Mouse (Mus musculus): ENCODE results near the gene Alk. TPM values are rescaled to one million over a fixed set of nuclear protein-coding genes. Genes with fewer than 3 reads are reported as not detected.

Gene Alk
- total RNA-seq, 2 experiments from 2014 or later = 6.2 to 9.4 TPM

- DNase-seq (ENCODE audit: low spot score in 2 of 2) = peak; percentile 31 to 66
- intact Hi-C loops (cut with DNase I) = no loop called here
Observed at GRCm38 (mm10) chr17:71962746-71963145, 641.7 kb downstream of the Alk start.

DNA sequence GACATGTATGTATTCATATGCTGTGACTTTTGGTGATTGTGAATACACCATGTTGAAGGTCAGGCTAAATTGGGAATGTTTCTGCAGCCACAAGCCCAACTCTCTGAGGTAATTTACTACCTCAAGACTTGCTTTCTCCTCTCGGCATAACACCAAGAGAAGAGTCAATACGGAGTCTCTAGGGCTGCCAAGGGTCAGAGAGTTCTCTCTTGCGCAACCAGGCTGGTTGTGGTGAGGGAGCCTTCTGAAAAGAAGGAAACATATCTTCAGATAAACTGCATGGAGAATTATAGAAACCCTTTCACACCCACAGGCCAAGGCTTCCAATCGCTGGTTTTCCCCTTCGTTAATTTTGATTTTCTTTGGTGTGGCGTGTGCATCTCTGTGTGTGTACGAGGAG is 649.4 kb downstream of the Alk start:
- no peak for DNase-seq (ENCODE audit: low spot score in 2 of 2)
- intact Hi-C loops (cut with DNase I) = loop anchor here (5.0 kb wide), 1 partner anchor 293 kb away; no protein-coding TSS in a partner anchor

DNA sequence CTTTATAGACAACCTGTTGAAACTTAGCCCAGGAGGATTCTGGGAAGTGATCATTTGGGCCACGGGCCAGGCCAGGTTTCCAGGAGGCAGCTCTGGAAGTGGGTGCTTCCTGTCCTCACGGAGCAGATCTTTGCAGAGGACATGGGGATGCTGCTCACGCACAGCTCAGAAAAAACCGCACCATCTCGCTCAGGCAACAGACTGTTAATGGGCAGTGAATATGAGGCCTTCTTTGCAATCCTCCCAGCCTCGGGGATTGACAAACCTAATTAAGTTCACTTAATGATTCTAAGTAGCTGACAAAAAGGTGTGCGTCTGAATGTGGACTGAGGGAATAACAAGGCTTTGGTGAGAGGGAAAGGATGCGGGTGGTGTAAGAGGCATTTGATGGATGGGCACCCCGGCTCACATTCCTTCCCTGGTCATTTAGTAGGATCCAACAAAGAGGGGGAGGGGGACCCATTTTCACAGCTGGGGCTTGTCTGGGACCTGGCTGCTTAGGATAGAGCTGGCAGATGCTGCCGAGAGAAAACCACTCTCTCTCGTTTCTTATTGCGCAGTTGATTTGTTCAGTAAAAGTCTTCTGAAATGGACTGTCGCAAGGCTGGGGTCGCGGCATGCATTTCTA is 650.1 kb downstream of the Alk start:
- intact Hi-C loops (cut with DNase I) = no loop called here

DNA sequence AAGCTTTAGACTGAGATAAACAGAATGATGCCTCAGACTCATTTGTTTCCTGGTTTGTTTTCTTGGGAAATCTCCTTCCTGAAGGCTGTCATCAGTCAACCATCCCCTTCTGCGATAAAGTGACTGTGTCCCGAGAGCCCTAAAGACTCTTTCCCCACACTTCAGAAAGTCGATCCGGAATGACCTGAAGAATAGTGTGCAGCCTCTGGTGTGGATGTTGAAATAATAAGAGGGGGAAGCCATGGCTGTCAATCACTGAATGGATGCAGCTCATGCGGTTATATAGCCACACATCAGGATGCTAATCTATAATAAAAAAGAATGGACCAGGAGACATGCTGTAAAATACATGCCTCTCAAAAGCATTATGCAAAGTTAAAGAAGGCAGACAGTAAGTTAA is 653.5 kb downstream of the Alk start:
- intact Hi-C loops (cut with DNase I) = no loop called here
- no peak for DNase-seq (ENCODE audit: low spot score in 2 of 2)

More for the DNA sequence above, 650.1 kb downstream of the Alk start:
- no peak for DNase-seq (ENCODE audit: low spot score in 2 of 2)

DNA sequence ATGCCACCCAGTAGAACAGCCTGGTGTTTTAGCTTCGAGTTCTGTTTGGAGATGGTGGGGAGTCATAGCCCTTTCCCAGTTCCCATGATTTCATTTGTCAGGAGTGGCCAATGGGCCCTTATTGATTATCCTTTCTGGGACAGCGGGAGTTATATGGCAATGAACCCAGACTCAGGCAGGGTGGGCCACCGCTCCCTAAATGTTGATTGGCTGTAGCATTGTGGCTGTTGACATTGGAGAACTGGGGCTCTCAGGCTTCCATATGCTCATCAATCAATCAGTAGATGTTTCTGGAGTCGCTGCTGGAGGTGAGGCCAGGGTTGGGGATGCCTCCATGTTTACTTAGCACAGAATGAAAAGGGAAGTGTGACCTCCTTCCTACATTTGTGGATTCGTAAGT is 655.7 kb downstream of the Alk start:
- intact Hi-C loops (cut with DNase I) = no loop called here
- DNase-seq (ENCODE audit: low spot score in 2 of 2) = no peak

- no peak for DNase-seq (ENCODE audit: low spot score in 2 of 2)
- intact Hi-C loops (cut with DNase I) = no loop called here
Observed at GRCm38 (mm10) chr17:71947452-71947851, 657.0 kb downstream of the Alk start.

GRCm38 (mm10) chr17:71944020-71944419 is 660.4 kb downstream of the Alk start:
- DNase-seq (ENCODE audit: low spot score in 2 of 2) = no peak
- intact Hi-C loops (cut with DNase I) = no loop called here

DNA sequence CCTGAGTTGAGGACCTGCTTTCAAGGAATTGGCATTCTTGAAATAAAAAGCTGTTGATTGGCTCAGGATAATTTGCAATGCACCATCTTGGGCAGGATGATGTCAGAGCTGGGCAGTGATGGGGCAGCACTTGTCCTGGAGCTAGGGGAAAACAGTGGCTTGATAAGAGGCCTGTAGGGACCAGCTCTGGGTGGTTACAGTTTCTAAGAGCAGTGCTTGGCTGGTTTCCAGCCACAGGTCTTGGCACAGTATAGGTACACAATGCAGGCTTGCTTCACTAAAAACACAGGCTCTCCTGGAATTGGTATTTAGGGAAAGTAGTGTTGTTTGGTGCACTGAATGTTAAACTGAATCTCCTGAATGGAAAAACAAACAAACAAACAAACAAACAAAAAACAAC is 662.4 kb downstream of the Alk start:
- intact Hi-C loops (cut with DNase I) = no loop called here
- no peak for DNase-seq (ENCODE audit: low spot score in 2 of 2)

DNA sequence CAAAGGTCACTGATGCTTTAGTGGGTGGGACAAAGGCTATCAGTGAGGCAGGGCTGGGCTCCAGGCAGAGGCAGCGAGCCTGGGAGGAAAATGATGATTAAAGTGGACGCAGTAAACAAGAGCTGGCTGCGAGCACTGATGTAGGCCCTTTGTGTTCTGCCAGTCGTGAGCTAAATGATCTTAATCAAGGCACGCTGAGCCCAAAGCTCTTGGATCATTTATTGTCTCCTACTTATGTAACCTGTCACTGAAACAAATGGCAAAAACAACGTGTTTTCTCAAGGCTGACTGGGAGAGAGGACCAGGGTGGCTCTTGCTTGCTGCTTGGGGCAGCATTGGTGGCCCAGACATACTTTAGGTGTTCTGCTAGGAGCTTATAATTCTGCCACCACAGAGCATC is 663.0 kb downstream of the Alk start:
- intact Hi-C loops (cut with DNase I) = no loop called here
- no peak for DNase-seq (ENCODE audit: low spot score in 2 of 2)

GRCm38 (mm10) chr17:71936681-71937080 is 667.7 kb downstream of the Alk start:
- intact Hi-C loops (cut with DNase I) = no loop called here
- DNase-seq (ENCODE audit: low spot score in 2 of 2) = no peak

GRCm38 (mm10) chr17:71935837-71936236 is 668.6 kb downstream of the Alk start:
- intact Hi-C loops (cut with DNase I) = no loop called here
- no peak for DNase-seq (ENCODE audit: low spot score in 2 of 2)

DNA sequence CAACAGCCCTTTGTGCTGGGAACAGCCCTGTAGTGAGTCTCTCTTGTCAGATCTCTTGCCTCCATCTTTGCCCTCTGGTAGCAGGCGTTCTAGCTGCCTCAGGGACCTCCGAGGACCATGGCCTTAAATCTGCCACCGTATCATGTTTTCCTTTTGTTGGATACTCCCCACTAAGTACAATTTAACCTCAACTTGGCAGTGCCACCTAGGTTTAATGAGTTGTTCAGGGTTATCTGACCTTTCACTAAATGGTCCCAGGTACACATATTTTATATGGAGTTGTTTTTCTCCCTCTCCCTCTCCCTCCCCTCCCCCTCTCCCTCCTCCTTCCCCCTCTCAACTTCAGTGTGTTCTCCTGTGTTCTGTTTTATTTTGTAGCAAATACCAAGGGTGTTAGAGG is 669.1 kb downstream of the Alk start:
- intact Hi-C loops (cut with DNase I) = no loop called here
- DNase-seq (ENCODE audit: low spot score in 2 of 2) = no peak

DNA sequence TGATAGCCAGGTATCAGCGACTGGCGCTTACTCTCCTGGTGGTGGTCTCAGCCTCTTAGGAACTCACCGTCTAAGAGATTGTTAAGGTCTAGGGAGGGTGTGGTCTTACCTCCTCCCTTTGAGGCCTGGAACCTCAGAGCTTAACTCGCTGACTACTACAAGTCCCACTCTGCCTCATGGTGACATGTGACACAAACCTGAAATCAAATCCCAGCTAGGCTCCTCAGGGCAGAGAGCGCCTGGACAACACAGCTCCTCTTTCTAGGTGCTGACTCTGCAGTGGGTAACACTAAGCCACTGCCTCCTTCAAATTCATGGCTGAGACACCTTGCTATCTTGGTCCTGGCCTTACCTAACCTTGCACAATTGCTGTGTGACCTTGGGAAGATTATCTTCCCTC is 689.5 kb downstream of the Alk start:
- DNase-seq (ENCODE audit: low spot score in 2 of 2) = no peak
- intact Hi-C loops (cut with DNase I) = no loop called here

DNA sequence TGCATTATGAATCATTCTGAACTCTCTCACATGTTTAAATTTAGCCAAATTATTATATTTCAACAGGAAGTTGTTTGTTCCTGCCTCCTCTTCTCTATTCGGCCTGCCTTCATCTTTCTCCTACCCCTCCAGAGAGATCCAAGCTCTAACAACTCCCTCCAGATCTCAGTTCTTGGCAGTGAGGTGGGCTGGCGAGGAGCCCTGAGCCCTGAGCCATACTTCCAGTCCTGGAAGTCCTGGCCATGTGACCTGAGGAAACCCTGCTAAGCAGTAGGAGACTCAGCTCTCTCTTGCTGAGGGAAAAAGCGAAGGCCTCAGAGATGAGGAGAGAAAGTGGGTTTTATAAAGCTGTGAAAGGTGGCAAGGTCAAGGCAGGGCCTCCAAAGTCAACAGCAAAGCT is 689.9 kb downstream of the Alk start:
- peak; percentile 7 to 48 for DNase-seq (ENCODE audit: low spot score in 2 of 2)
- intact Hi-C loops (cut with DNase I) = no loop called here

DNA sequence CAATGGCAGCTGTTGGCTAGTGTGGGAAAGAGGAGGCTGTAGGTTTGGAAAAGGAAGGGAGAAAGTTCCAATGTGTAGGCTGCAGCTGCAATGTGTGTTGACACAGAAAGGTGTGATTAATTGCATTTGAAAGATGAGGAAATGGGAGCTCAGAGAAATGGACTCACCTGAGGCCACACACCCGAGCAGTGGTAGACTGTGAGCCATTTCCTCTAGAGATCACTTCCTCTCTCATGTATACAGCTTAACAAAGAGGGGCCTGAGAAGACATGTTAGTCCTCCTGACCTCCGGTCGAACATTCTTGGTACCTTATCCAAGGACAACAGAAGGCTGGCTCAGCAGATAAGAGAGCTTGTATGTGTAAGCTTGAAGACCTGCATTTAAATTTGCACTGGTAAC is 691.2 kb downstream of the Alk start:
- DNase-seq (ENCODE audit: low spot score in 2 of 2) = no peak
- intact Hi-C loops (cut with DNase I) = no loop called here

DNA sequence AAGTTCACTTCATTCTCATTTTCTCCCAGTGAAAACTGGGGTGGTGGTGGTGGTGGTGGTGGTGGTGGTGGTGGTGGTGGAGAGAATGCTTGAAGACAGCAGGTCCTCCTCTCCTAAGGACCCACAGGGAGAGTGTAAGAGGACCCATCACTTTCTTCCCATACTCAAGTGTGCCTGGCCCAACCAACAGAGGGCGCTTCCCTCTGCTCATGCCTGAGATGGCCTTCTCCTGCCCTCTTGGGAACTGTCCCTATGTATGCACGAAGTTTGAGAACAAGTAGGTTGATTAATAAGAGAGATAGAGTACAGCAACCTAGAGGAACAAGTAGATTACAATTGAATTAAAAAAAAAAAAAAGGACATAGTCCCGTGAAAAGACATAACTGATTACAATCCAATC is 695.3 kb downstream of the Alk start:
- intact Hi-C loops (cut with DNase I) = no loop called here
- peak in 1 of 2 experiments; percentile 11 for DNase-seq (ENCODE audit: low spot score in 2 of 2)

GRCm38 (mm10) chr17:71881369-71881768 is 723.1 kb downstream of the Alk start:
- intact Hi-C loops (cut with DNase I) = no loop called here
- no peak for DNase-seq (ENCODE audit: low spot score in 2 of 2)

GRCm38 (mm10) chr17:71875492-71875891 is 728.9 kb downstream of the Alk start:
- intact Hi-C loops (cut with DNase I) = loop anchor here (2.0 kb wide), 1 partner anchor 213 kb away; no protein-coding TSS in a partner anchor
- DNase-seq (ENCODE audit: low spot score in 2 of 2) = no peak

DNA sequence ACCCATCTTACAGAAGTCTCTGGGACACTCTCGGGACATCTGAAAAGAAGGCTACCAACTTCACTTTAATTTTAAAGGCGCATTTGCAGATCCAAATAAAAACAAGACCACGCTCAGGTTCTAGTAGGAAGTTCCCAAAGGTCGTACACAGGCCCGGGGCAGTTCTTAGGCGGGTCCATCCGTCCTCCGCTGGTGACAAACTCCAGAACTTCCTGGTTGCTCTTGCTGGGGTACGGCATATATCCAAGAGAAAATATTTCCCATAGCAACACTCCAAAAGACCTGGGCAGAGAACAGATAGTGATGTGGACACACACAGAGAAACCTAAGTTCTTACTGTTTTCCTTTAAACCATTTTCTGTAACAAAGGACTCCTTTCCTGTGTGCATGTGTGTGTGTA is 729.6 kb downstream of the Alk start:
- DNase-seq (ENCODE audit: low spot score in 2 of 2) = no peak
- intact Hi-C loops (cut with DNase I) = loop anchor here (2.0 kb wide), 1 partner anchor 212 kb away; no protein-coding TSS in a partner anchor

- intact Hi-C loops (cut with DNase I) = loop anchor here (2.0 kb wide), 1 partner anchor 211 kb away; no protein-coding TSS in a partner anchor
- DNase-seq (ENCODE audit: low spot score in 2 of 2) = peak; percentile 37 to 49
Observed at GRCm38 (mm10) chr17:71874077-71874476, 730.4 kb downstream of the Alk start.

DNA sequence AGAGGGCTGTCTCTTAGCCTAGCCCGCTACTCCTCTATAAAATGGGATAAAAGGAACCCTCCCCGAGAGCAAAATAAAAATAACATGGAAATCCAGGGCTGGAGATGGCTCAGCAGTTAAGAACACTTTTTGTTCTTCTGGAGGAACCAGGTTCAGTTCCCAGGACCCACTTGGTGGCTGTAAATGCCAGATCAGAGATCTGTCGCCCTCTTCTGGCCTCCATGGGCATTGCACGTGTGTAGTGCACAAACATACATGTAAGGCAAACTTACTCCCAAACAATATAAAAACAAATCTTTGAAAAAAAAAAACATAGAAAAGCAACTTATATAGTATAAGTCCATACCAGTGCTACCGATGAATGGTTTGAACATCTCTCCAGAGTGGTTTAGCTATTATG is 731.5 kb downstream of the Alk start:
- intact Hi-C loops (cut with DNase I) = no loop called here
- DNase-seq (ENCODE audit: low spot score in 2 of 2) = no peak

- intact Hi-C loops (cut with DNase I) = no loop called here
- DNase-seq (ENCODE audit: low spot score in 2 of 2) = no peak
Observed at GRCm38 (mm10) chr17:71871981-71872380, 732.4 kb downstream of the Alk start.

All from left cerebral cortex, postnatal 25 days (tissue).